Mouse (Mus musculus): ENCODE data around the gene Atad1.

GRCm38 (mm10) chr19:32729785-32730184 is 9.8 kb downstream of the Atad1 start:
- TF ChIP-seq POLR2A (IDR thresholded peaks at IDR 0.05; ENCODE audit: insufficient read depth, low read depth, low read length), result no peak
- no peak for TF ChIP-seq CTCF (IDR thresholded peaks at IDR 0.05)
